Mouse (Mus musculus) adrenal gland, adult (tissue): ENCODE data around the gene Vwa5b1.

Experiments used
- DNase-seq, 2 experiments: peaks; one replicate each; pipeline ENCODE4 v3.0.0; 2022 to 2023; ENCODE audit warnings: low spot score in 1 of 2; ENCODE audit not compliant: inconsistent age in 2 of 2

Gene Vwa5b1

DNA sequence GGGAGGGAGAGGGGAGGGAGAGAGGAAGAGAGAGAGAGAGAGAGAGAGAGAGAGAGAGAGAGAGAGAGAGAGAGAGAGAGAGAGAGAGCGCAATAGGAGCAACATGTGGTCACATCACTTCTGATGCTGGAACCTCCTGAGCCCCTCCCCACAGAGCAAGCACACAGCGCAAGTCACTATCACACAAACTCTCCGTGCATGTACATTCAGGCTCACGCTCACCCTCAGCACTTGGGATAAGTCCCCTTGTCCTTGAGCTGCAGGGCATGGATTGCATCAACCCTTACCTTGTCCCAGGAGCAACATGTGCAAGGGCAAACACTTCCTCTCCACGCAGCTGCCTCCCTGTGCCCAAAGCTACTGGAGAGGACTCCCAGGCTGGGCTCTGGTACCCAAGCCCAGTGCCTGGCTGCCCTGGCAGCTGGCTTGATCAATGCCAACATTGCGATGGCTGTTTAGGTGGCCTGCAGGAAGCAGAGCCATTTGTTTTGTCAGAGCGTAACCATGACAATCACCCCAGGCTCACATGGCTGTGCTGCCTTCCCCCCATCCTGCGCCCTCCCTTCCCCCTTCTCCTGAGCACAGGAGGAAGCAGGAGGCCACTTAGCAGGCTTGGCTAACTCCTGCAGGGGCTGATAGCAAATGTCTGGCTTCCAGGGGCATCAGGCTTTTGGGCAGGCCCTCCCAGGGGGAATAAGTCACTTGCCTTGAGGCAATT lies at the start of gene Vwa5b1:
Vwa5b1 (minus strand) TSS at position 457 of the 718 bp plus-strand sequence.
- DNase-seq = peak in 1 of 2 experiments; percentile 22

- no peak for DNase-seq
Measured at GRCm38 (mm10) chr4:138682760-138683159, 47.1 kb upstream of the Vwa5b1 start.

DNA sequence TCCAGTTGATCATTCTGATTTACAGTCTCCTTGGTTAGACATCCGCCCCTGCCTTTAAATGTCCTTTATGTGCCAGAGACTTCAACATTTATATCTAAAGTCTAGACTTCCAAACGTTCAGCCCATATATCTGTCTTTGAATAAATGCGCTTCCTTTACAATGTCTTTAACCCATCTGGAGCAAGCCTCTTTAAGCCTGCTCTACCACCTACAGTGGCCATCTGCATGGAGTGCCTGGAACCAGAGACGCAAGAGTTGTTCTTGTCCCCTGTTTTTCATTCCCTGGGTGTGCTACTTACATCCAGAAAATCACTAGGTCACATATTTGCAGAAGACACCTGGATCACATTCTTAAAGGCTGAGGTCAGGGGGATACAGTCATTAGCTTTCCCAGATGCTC lies 44.4 kb upstream of the Vwa5b1 start:
- no peak for DNase-seq

- DNase-seq = no peak
Measured at GRCm38 (mm10) chr4:138677579-138677978, 41.9 kb upstream of the Vwa5b1 start.

DNA sequence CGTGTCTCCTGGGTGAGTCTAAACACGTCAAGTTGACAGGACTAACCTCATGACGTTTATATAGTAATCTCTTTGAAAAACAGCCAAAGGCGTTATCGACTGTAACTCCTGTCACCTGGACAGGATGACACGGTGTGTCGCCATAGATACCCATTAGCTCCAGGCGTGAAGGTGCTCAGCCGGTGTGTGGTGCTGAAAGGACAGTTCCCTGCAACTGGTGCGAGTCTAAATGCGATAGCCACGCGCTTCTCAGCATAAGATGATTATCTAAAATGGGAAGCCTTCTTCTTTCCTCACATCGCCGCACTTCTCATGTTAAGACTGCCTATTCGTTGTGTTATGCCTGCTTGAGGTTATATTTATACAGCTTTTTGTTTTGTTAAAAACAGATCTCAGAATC lies 40.8 kb upstream of the Vwa5b1 start:
- peak; percentile 11 to 66 for DNase-seq

DNA sequence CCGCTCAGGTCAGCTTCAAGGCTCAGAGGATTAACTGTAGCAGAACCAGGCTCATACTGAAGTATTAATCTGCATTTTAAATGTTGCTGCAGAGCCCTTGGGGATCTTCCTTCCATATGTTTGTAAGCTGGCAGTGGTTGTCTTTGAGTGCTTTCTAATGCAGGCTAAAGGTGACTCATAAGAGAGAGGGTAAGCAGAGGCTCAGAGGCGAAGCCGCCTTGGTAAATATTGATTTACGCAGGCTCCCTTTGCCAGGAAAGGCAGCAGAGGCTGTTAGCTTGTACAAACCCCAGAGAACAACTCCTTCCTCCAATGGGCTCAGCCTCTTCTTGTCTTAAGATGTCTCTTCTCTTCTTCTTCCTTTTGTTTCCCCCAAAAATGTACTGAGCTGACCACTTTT lies 36.5 kb upstream of the Vwa5b1 start:
- DNase-seq = no peak

DNA sequence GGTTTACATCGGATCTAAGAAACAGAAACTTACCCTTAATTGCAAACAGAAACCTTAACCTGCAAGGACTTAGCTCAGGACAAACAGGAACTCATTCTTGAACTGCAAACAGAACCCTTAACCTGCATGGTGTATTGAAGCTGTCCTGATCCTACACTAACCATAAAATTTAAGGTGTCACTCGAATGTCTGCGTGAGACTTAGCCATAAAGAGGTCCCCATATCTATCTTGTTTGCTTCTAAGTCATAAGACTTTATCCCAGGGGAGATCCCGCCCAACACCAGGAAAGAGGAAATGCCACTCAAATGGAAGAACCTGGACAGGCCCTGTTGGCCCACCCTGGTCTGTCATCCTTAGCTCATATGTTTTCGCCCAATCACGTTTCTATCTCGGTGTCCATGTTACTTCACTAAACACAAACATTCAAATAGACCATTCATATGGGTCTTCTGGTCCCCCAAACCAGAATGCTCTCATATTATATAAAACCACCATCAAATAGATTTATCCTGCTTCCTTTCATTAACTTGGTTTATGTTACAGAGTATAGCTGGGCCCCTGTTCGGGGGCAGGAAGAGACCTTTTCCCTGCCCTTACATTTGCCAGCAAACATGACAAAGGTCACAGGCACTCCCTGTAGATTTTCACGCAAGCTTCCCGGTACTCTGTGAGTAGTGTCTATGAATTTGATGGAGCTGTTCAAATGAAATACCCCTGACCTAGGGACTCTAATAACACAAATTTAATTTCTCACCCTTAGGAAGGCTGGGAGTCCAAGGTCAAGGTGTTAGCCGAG lies 34.6 kb upstream of the Vwa5b1 start:
- DNase-seq = no peak

GRCm38 (mm10) chr4:138666521-138666920 lies 30.8 kb upstream of the Vwa5b1 start:
- peak; percentile 29 to 75 for DNase-seq

DNA sequence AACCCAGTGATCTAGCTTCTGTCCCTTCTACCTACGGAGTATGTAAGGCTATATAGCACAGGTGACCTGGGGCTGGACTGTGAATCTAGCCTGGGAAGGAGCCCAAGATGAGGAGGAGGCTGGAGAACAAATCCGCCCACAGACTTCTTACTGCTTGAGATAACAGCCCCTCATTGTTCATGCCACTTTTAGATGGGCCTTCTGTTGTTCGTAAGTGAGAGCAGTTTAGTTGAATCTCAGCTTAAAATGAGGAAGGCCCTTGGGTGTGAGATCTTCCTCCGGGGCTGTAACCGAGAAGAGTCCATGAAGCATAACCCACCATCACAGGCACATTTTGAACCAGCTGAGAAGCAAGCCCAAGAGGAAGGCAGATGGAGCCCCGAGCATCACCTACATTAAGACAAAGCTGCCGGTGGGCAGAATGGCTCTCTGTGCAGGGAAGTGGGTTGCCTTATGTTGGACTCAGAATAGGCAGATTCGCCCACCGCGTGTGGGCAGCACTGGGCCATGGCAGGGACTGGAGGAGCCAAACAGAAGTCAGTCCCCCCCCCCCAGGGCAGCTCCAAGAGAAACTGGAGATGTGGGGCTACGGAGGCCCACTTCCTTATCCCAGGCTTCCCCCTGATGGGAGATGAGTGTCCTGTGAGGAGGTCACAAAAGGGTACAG lies 24.4 kb upstream of the Vwa5b1 start:
- no peak for DNase-seq

GRCm38 (mm10) chr4:138653056-138653455 lies 17.4 kb upstream of the Vwa5b1 start:
- peak; percentile 19 to 58 for DNase-seq

GRCm38 (mm10) chr4:138651881-138652280 lies 16.2 kb upstream of the Vwa5b1 start:
- no peak for DNase-seq

DNA sequence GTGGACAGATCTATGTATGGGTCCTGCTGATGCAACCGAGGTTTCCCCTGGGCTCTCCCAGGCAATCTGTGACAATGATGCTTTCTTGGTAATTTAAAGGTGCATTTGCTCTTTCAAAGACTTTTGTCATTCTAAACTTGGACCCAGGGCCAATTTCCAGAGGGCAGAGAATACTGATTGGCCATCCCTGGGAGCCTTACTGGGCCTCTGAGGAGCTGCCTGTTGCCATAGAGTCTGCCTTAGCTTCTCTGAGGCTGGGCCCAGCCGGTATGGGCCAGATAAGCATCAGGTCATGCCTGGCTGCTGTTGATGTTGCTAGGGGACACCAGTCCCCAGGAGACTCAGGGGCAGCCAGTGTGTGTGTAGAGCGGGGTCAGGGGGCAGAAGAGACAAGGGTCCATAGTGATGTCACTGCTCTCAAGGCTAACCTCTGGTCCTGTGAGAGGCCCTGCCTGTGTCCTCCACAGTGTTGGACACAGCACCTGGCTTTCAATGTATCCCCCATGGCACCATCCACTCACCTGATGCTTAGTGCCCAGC lies 12.5 kb upstream of the Vwa5b1 start:
- DNase-seq = no peak

DNA sequence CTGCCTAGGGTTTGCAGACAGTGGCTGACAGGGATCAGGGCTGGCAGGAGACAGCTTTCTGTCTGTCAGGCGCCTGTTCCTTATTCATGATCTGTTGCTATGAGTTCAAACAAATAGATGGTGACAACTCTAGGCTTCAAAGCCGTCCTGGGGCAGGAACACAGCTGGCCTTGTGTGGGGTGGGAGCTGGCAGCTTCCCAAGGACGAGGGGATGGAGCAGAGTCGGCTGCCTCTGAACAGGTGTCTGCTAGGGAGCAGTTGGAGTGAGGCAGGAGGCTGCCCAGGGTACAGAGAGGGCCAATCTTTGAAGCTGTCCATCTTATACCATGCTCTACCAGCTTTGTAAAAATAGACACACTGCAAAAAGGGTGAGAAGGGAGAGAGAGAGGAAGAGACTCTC lies 6.6 kb upstream of the Vwa5b1 start:
- peak; percentile 28 to 58 for DNase-seq

- no peak for DNase-seq
Measured at GRCm38 (mm10) chr4:138636146-138636511, 445 bp upstream of the Vwa5b1 start.

GRCm38 (mm10) chr4:138628256-138628655 lies 7.4 kb downstream of the Vwa5b1 start:
- DNase-seq = no peak

DNA sequence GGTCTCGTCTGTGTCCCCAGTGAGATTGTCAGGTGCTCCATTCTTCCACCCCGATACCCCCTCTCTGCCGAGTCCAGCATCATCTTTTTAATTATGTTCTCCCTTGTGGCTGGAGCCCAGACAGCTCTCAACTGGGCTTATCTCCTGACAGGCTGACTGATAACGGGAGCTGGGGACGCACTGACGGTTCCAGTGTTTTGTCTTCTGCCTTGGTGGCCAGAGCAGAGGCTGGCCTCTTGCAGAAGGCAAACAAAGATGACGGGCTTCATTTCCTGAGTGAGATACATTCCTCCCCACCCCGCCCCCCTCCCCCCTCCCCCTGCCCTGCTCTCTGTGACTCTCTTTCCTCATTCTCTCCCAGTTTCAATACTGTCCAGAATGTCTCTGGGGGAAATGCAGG lies 21.2 kb downstream of the Vwa5b1 start:
- no peak for DNase-seq

- no peak for DNase-seq
Measured at GRCm38 (mm10) chr4:138601926-138602325, 33.8 kb downstream of the Vwa5b1 start.

GRCm38 (mm10) chr4:138597904-138598347 lies 37.8 kb downstream of the Vwa5b1 start:
- DNase-seq = peak; percentile 16 to 62

DNA sequence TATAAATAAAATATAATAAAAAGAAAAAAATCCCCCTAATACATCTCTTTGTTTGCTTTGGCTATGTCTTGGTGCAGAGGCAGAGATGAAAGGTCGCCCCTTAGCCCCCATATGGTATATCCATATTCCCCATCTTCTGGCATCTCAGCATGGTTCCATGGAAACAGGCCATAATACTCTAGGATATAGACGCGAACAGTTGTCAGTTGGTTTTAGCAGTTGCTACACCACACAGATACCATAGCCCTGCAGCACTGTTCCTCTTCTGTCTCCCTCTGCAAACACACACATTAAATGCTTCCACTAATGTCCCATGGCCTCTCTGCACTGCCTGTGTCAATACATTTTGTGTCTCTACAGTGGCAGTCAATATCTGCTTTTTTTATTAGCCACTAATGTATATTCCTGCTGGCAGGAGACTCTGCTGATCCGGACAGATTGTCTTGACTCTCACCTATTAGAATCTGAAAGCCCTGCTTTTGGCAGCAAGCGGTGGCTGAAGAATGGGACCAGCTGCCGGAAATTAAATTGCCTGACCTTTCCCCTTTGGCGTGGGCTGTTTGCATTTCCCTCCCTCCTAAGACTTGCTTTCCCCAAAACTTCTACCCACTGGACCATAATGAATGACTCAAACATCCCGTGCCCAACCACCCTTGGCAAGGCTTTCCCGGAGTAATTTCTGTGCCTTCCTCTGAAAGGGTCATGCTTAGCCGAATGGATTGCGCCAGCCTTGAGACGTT lies 39.1 kb downstream of the Vwa5b1 start:
- no peak for DNase-seq

GRCm38 (mm10) chr4:138584946-138585345 lies 50.7 kb downstream of the Vwa5b1 start:
- DNase-seq = no peak

- DNase-seq = no peak
Measured at GRCm38 (mm10) chr4:138582446-138582845, 53.2 kb downstream of the Vwa5b1 start.
